Mouse (Mus musculus) left cerebral cortex, postnatal 4 days (tissue): ENCODE results near the gene Cntn3. TPM values are rescaled to one million over a fixed set of nuclear protein-coding genes. Genes with fewer than 3 reads are reported as not detected.
A peak's percentile ranks its signal among the peaks of the same experiment; 100 is the strongest.
"Not testable (repeated sequence)": the region's sequence is repeated elsewhere in the genome, so short reads cannot be mapped to it uniquely, and the experiment has no call there.

ENCODE experiments used
- DNase-seq: peaks from one replicate; pipeline ENCODE4 v3.0.0-alpha.2; 2022
- intact Hi-C: fragments of 180-260 bp; cut with DNase I; formaldehyde crosslinking; loops from one replicate; pipeline ENCODE4 v1.15.1; 2025
- total RNA-seq, 2 experiments: library from RNA; stranded (reverse); gene quantifications; 2 replicates each; pipeline ENCODE4 v1.2.3; 2021

Cntn3 gene
- 10 to 100 TPM; 20.5 to 22.9 TPM for total RNA-seq

DNA sequence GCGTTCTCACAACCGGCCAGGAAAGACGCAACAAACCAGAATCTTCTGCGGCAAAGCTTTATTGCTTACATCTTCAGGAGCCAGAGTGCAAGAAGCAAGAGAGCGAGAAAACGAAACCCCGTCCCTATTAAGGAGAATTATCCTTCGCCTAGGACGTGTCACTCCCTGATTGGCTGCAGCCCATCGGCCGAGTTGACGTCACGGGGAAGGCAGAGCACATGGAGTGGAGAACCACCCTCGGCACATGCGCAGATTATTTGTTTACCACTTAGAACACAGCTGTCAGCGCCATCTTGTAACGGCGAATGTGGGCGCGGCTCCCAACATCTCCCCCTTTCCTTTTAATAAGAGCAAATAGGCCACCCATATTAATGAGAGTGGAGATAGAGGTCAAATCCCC is at the start of gene Cntn3:
Cntn3 (minus strand) TSS at position 101 of the 400 bp plus-strand sequence.
- DNase-seq, intact Hi-C loops: not testable (repeated sequence)

DNA sequence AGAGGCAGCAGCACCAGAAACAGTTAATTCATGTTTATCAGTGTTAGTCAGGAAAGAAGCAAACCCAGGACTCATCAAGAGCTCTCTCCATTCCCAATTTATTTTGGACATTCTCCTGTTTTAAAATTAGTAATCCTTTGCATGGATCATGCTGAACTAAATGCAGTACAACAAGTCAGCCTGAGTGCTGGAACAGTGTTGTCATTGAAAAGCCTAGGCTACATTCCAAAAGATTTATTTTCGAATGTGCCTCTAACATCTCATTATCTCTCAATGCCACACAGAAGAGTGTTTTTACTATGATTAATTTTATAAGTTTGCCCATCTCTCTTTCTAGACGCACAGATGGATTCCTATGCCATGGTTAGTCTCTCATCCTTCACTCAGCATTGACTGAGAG is 27.9 kb upstream of the Cntn3 start:
- intact Hi-C loops: no loop called here
- DNase-seq: no peak

DNA sequence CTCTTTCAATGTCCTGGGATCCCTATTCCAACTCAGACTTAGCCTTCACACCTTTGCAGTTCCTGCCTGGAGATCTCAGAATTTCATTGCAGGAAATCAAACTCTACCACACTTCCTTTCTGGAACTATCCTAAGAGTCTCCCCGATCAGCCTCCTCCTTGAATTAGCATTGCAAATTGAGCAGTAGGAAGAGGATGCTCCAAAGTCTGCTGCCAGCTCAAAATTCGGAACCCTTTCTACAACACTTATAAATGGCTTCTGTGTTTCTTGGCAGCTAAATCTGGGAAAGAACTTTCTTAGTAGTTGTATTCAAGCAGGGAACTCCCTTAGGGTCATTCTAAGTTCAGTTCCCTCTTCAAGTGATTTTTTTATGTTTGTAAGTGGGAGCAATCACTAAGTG is 24.9 kb upstream of the Cntn3 start:
- intact Hi-C loops: no loop called here
- DNase-seq: no peak

DNA sequence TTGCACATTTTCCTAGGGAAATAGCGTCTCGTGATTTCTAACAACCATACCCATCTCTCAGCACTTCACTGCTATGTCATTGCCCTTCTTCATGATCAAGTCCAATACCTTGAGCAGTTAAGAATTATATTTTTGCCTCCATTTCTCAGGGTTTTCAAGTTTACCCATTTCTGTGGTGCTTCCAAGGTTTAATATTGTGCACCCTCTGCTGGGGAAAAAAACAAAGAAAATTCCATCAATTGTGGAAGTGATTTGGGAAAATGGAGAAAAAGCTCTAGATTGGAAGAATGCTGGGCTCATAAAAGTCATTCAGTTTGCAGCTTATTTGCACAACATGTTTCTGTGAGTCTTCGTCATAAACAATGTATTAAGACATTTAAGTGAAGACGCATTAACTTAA is 17.2 kb upstream of the Cntn3 start:
- intact Hi-C loops: no loop called here
- no peak for DNase-seq

DNA sequence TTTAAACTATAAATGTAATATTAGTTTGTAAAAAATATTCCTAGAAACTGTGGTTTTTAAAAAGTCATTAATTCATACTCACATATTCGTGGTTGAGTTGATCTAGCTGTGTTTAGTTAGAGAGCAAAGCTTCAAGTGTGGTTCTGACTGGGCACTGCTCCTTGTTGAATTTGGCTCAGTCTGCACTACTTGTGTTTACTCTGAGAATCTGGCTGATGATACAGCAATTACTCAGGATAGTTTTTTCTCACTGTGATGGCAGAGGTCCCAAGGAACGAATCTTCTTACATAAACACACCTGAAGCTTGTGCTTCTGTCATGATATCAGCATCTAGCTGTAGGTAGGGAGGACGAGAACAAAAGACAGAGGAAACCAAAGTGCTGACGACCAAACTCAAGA is 16.4 kb upstream of the Cntn3 start:
- DNase-seq: no peak
- intact Hi-C loops: no loop called here

DNA sequence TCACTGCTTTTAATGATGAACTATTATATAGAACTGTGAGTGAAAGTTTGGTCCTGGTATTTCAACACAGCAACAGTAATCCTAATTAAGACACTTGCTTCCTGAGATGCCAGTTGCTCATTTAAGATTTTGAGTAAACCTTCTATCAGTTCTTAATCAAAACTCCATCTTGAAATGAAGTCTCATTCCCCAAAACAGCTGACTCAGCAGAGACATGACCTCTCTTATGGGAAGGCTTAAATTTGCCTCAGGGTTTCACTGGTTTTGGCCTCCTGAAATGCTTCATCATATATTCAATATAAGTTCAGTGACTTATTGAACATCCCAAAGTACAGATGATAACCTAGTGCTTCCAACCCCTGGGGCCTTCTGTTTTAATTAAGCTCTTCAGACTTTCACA is 13.2 kb upstream of the Cntn3 start:
- intact Hi-C loops: no loop called here
- DNase-seq: no peak

DNA sequence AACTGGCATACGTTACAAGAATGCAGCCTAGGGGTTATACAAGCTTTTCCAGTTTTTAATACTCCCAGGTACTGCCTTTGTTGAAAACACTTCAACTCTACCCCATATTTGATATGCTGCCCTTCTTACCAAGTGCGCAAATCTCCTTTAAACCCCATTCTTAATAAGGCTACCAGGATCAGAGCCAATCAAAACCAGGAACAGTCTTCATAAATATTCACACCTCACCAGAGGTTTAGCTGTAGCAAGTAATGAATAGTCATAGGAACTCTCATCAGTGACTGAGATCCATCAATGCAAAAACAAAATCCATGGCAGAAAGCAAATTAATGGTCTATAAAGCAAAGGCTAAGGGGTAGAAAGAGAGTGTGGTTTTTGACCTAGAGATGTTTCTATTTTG is 10.7 kb upstream of the Cntn3 start:
- intact Hi-C loops: no loop called here
- DNase-seq: no peak

DNA sequence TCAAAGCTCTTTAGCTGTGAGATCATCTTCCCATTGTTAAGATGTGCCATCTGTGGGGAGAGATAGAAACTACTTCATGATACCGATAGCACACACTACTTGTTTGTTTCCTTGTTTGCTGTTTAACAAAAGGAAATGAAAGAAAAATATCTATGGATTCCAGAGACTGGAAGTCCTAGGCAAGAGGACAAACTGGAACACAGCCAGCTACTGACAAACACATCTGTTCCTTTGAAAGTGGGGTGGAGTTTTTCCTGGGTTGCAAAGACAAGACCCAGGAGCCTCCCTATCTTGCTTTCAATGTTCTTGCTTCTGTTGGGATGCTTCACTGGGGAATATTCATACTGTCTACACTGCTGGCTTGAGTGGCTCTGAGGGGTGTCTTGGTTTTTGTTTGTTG is 5.4 kb downstream of the Cntn3 start:
- no peak for DNase-seq
- intact Hi-C loops: loop anchor here (10.0 kb wide), 1 partner anchor 633 kb away; no protein-coding TSS in a partner anchor

DNA sequence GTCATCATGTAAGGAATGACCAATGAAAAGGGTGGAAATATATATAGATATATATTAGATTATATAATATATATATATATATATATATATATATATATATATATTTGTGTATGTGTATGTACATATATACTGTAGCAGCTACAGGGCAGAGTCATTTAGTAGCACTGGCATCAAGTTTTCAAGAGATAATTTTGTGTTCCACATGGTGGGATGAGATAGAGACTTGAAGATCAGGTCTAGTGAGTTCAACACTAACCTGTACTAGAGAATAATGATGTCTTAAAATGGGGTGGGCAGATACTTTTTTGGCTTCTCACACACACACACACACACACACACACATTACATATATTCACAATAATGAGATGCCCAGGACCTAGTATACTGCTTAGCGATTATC is 7.7 kb downstream of the Cntn3 start:
- intact Hi-C loops: loop anchor here (10.0 kb wide), 1 partner anchor 630 kb away; no protein-coding TSS in a partner anchor
- no peak for DNase-seq

DNA sequence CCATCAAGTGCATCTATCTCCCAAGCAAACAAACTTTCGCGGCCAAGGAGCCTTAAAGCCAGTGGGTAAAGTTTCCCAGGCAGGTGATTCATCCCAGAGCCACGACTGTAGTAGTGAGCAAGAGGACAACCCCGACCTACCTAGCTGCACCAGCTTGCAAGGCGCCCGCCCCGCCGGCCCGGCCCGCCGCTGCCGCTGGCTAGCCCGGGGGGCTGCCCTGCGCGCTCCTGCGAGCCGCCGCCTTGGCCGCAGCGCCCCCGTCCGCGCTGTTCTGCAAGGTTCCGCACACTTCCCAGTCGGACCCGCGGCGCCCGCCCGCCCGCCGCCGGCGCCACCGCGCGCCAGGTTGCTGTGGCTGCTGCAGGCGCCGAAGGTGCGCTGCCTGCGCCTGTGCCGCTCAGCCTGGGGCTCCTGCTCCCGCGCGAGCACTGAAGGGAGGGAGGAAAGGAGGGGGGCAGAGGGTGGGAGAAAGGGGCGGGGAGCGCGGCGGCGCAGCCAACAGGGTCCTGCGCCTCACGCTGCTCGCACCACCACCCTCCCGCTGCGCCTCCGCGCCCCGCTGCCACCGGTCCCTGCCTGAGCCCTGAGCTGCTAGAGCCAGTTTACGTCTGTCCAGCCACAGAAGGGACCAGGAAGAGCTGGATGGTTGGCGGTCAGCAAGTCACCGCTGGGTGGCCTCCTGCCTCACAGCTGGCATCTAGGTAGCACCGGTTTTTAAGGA is 8.7 kb downstream of the Cntn3 start:
- intact Hi-C loops: loop anchor here (10.0 kb wide), 1 partner anchor 629 kb away; no protein-coding TSS in a partner anchor
- peak; percentile 64 for DNase-seq

DNA sequence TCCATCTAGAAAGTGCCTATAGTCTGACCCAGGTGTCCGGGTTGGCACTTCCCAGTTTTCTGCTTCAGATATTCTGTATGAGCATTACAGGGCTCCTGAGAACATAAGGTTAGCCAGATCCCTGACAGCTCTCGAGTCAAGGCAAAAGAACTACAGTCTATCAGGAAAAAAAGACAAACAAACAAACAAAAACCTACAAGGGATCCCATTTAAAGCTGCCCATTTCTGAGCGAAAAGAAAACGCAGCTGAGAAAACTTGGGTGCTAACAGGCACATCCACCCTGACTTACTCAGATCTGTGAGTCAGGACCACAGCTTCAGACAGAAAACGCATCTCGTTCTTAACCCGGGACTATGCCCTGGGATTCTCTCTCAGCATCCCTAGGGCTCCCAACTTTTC is 9.5 kb downstream of the Cntn3 start:
- intact Hi-C loops: loop anchor here (10.0 kb wide), 1 partner anchor 629 kb away; no protein-coding TSS in a partner anchor
- DNase-seq: no peak

DNA sequence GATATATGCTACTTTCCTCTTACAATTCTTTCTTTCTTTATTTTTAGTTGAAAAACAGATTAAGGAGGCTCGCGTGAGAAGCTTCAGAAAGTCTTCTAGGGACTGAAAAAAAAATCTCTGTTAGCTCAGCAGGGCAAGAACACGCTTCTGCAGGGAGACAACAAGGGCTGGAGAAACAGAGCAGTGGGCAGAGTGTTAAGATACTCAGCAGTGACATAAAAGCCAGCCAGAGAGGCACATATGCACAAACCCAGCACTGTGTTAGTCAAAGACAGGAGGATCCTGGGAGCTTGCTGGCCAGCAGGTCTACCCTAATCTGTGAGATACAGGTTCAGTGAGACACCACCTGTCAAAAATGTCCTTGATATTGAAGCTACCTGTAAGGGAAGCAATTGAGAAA is 15.4 kb downstream of the Cntn3 start:
- DNase-seq: no peak
- intact Hi-C loops: no loop called here

DNA sequence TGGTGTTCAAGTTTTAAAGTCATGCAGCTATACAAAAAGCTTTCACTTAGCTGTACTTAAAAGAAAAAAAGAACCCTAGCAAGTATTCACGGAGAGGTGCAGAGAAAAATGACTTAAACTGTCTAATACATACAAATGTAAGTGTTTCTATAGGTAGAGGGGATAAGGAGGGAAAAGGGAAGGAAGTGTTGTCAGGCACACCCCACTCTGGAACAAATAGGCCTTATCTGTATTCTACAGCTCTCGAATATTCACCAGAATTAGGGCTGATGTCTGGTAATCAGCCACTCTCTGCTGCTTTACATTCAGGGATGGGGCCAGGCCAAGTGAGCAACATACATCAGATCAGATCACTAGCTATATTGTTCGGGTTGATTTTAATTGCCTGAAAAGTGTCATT is 16.4 kb downstream of the Cntn3 start:
- DNase-seq: no peak
- intact Hi-C loops: no loop called here

DNA sequence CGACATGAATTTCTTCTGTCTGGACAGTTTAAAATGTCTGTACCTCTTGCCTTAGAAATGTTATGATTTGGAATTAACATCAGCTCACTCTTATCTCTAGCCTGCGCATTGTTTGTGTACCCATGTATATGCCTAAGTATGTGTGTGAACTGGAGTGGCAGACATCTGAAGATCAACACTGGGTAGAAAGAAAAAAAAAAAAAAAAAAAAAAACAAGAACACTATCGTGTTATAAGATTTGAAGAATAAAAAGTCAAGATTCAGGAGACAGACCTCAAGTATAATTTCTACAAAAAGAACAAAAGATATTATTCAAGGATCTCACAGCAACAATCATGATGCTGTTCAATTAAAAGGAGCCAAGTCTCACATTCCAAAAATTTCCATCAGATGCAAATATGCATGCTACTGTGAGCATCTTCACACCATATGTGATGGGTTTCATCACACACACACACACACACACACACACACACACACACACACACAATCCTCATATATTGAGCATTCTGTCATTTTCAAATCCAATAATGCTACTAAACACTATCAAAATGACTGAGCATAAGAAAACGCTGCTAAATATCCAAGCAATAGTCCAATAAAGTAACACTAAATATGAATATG is 17.0 kb downstream of the Cntn3 start:
- intact Hi-C loops: no loop called here
- no peak for DNase-seq

DNA sequence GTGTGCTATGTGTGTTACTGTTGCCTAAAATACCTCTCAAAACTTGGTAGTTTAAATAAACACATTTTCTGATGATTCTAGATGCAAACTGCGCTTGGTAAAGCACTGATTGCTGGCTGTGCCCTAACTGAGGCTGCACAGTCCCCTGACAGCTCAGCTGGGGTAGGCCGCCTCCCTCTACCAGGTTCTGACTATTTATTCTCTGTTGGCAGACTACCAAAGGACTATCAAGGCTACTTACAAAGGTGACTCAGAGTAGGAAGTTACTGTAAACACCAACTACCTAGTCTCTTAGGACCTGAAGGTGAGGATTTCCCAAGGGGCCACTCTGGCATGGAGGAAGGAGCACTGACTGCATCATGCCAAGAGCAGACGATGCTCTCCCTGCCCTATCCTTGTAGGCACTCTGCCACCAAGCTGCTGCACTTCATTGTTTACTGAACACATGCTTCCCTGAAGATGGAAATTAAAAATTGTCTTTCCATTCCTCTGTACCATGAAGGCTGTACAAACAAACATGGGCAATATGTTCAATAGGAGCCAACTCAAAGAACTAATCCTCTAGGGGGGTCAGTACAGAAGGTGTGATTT is 17.7 kb downstream of the Cntn3 start:
- DNase-seq: peak; percentile 48
- intact Hi-C loops: no loop called here

DNA sequence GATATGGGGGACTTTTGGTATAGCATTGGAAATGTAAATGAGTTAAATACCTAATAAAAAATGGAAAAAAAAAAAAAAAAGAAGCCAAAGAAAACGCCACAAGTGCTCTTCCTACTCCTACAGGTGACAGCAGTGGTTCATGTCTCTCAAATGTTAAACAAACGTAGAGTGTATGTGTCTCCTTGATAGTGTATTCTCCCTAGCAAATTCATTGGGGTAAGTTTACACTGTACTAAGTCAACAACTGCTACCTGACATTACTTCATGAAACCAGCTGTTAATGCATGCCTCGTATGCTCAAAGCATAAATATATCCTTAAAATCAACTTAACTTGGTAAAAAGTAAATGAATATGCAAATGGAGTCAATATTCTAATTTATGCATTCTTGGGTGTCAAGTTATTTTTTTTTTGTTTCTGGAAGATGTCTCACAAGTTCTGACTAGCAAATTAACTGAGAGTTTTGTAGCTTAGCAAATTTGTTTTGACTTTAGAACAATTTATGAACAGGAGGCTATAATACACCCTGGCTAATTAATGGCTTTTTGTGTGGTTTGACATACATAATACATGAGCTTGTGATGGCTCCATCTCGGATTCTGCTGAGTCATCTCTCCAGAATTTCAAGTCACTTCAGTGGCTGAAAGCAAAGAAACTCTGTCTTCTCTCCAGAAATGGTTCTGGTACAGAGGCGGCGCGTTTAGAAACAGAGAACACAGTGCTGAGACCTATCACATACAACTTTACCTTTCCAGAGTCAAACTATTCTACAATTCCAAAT is 31.1 kb downstream of the Cntn3 start:
- DNase-seq: no peak
- intact Hi-C loops: no loop called here

DNA sequence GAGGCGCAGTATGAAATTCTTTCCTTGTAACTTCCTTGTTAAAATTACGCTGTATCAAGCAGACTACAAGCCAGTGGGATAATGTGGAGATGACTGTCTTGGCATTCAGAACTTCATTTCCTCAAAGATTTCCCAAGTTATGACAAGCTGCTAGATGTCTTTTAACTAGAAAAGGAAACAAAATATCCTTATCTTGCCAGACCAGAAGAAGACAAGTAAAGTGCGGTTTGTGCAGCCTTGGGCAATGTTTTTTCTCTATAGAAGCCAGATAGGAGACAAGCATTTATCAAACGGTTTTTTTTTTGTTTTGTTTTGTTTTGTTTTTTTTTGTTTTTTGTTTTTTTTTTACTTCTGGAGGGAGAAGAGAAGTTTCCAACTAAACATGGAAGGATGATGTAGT is 37.3 kb downstream of the Cntn3 start:
- no peak for DNase-seq
- intact Hi-C loops: no loop called here

DNA sequence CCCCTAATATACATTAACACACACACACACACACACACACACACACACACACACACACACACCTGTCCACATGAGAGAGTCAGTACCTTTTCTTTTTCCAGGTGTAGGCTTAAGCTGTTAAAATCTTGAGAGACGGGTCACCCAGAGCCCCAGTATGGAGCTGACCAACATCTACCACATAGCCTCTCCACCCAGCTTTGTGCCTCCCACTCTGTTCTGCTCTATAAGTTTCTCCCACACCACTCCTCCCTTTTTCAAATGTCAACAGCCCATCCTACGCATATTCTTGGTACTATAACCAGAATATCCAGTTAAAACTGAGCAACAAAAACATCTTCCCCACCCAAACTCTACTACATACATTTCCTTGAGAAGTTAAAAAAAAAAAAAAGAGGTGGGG is 49.9 kb downstream of the Cntn3 start:
- intact Hi-C loops: no loop called here

DNA sequence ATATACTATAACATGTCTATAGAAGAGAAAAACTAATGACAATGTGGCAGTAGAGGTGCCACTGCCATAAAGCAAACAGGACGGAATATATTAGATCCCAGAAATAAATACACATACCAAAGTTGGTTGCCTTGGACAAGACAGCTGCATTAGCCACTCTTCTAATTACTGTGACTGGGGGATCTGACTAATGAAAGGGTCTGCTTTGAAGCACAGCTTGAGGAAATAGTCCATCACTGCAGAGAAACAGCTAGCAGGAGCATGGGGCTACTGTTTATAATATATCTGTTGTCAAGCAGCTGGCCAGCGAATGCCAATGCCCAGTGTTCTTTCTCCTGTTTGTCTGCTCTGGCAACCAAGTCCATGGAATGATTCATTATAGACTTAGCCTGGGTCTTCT is 51.9 kb downstream of the Cntn3 start:
- intact Hi-C loops: no loop called here

More for the DNA sequence above, 49.9 kb downstream of the Cntn3 start:
- no peak for DNase-seq

DNA sequence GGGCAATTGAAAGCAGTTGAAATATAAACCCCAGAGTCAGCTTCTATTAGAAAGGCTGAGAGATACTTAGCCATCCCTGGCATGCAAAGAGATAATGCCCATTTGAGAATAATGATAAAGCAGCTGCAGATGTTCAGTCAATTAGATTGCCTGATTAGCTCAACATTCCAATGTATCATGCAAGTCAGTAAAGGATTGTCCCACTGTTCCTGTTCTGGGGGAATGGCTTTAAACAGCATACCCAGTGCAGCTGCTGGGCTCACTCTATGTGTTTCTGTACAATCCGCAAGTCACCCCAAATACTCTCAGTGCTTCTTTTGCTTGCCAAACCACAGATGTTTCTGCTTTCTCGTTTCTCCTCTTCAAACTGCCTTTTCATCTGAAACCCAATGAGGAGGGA is 57.7 kb downstream of the Cntn3 start:
- intact Hi-C loops: no loop called here
- DNase-seq: no peak

More for the DNA sequence above, 51.9 kb downstream of the Cntn3 start:
- no peak for DNase-seq

DNA sequence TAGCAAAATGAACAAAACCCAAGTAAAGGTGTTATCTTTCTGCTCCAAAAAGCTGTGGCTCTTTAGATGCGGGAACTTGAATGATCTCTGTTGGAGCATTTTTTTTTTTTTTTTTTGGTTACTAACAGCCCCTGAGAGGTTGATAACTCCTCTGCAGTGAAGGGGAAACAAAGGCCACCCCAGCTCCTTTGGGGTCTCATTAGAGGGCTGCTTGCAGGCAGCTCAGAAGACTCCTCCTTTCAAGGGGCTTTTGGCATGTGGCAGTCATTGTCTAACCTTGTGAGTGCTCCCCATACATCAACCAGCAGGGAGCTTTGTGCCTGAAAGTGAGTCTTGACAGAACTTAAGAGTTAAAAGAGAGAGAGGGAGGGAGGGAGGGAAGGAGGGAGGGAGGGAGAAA is 60.8 kb downstream of the Cntn3 start:
- DNase-seq: no peak
- intact Hi-C loops: no loop called here
